Mouse (Mus musculus) liver, adult 2 months (tissue): Measurements from ENCODE around the gene Tmem107.

ENCODE experiments used
- CTCF ChIP-seq: fragments of 200-500 bp; IDR thresholded peaks from 2 replicates; pipeline ENCODE4 v1.5.1; 2011; ENCODE audit warnings: low read depth, low read length, control low read depth
- POLR2A ChIP-seq: fragments of 200-500 bp; IDR thresholded peaks from 2 replicates; pipeline ENCODE4 v1.6.1; 2011; ENCODE audit warnings: low read length, control low read depth; ENCODE audit not compliant: insufficient read depth; ENCODE audit errors: extremely low read depth

- no peak for TF ChIP-seq POLR2A
- TF ChIP-seq CTCF: no peak
Observed at GRCm38 (mm10) chr11:69105227-69105626, 34.6 kb downstream of the Tmem107 start.
